Mouse (Mus musculus) cerebellum, adult 9-10 months (tissue): Measurements from ENCODE around the gene Btrc.
A peak's percentile ranks its signal among the peaks of the same experiment; 100 is the strongest.

Source experiments
- DNase-seq: peaks from one replicate; pipeline ENCODE4 v3.0.0; 2022

Btrc gene

GRCm38 (mm10) chr19:45475928-45476553, 112.5 kb downstream of the Btrc start:
- DNase-seq, result peak; percentile 58

- no peak for DNase-seq
These were observed 116.0 kb downstream of the Btrc start for GRCm38 (mm10) chr19:45479548-45479947.

GRCm38 (mm10) chr19:45480490-45480889, 117.0 kb downstream of the Btrc start:
- DNase-seq, result no peak

GRCm38 (mm10) chr19:45480951-45481350, 117.4 kb downstream of the Btrc start:
- no peak for DNase-seq

- DNase-seq, result no peak
These were observed 119.9 kb downstream of the Btrc start for GRCm38 (mm10) chr19:45483470-45483869.

- DNase-seq, result peak; percentile 48
These were observed 122.9 kb downstream of the Btrc start for GRCm38 (mm10) chr19:45486206-45486991.

- DNase-seq, result no peak
These were observed 123.5 kb downstream of the Btrc start for GRCm38 (mm10) chr19:45486992-45487387.

GRCm38 (mm10) chr19:45489961-45490360, 126.4 kb downstream of the Btrc start:
- DNase-seq, result no peak

- DNase-seq, result no peak
These were observed 127.7 kb downstream of the Btrc start for GRCm38 (mm10) chr19:45491246-45491645.

- DNase-seq, result no peak
These were observed 130.7 kb downstream of the Btrc start for GRCm38 (mm10) chr19:45494121-45494775.

GRCm38 (mm10) chr19:45505446-45505845, 141.9 kb downstream of the Btrc start:
- DNase-seq, result no peak

- peak; percentile 68 for DNase-seq
These were observed 144.0 kb downstream of the Btrc start for GRCm38 (mm10) chr19:45507531-45507930.

GRCm38 (mm10) chr19:45510680-45511079, 147.1 kb downstream of the Btrc start:
- no peak for DNase-seq

- DNase-seq, result no peak
These were observed 147.9 kb downstream of the Btrc start for GRCm38 (mm10) chr19:45511406-45511805.

- no peak for DNase-seq
These were observed 151.8 kb downstream of the Btrc start for GRCm38 (mm10) chr19:45515341-45515740.

GRCm38 (mm10) chr19:45516264-45516663, 152.7 kb downstream of the Btrc start:
- no peak for DNase-seq

- no peak for DNase-seq
These were observed 163.8 kb downstream of the Btrc start for GRCm38 (mm10) chr19:45527382-45527781.

- DNase-seq, result no peak
These were observed 164.5 kb downstream of the Btrc start for GRCm38 (mm10) chr19:45527931-45528534.

GRCm38 (mm10) chr19:45529294-45529693, 165.8 kb downstream of the Btrc start:
- no peak for DNase-seq

GRCm38 (mm10) chr19:45530200-45530995, 166.9 kb downstream of the Btrc start:
- DNase-seq, result no peak

GRCm38 (mm10) chr19:45531554-45531953, 168.0 kb downstream of the Btrc start:
- no peak for DNase-seq

GRCm38 (mm10) chr19:45533617-45534016, 170.1 kb downstream of the Btrc start:
- no peak for DNase-seq
